Mouse (Mus musculus): ENCODE data around the gene Dab2ip.

The Dab2ip gene

GRCm38 (mm10) chr2:35595102-35595501, 37.0 kb downstream of the Dab2ip start:
- DNase-seq (ENCODE audit: extremely low read depth, low read depth), result peak; percentile 5

- no peak for DNase-seq (ENCODE audit: extremely low read depth, low read depth)
Measured at GRCm38 (mm10) chr2:35595718-35596117, 37.7 kb downstream of the Dab2ip start.

- no peak for DNase-seq (ENCODE audit: extremely low read depth, low read depth)
Measured at GRCm38 (mm10) chr2:35596796-35597195, 38.7 kb downstream of the Dab2ip start.

- no peak for DNase-seq (ENCODE audit: extremely low read depth, low read depth)
Measured at GRCm38 (mm10) chr2:35598819-35599218, 40.8 kb downstream of the Dab2ip start.

GRCm38 (mm10) chr2:35601665-35602064, 43.6 kb downstream of the Dab2ip start:
- DNase-seq (ENCODE audit: extremely low read depth, low read depth), result no peak

- no peak for DNase-seq (ENCODE audit: extremely low read depth, low read depth)
Measured at GRCm38 (mm10) chr2:35607476-35607875, 49.4 kb downstream of the Dab2ip start.

GRCm38 (mm10) chr2:35608856-35609255, 50.8 kb downstream of the Dab2ip start:
- DNase-seq (ENCODE audit: extremely low read depth, low read depth), result no peak

- no peak for DNase-seq (ENCODE audit: extremely low read depth, low read depth)
Measured at GRCm38 (mm10) chr2:35609317-35609716, 51.3 kb downstream of the Dab2ip start.

GRCm38 (mm10) chr2:35610168-35610951, 52.3 kb downstream of the Dab2ip start:
- DNase-seq (ENCODE audit: extremely low read depth, low read depth), result no peak

GRCm38 (mm10) chr2:35610976-35611375, 52.9 kb downstream of the Dab2ip start:
- no peak for DNase-seq (ENCODE audit: extremely low read depth, low read depth)

GRCm38 (mm10) chr2:35611645-35612044, 53.6 kb downstream of the Dab2ip start:
- no peak for DNase-seq (ENCODE audit: extremely low read depth, low read depth)

- no peak for DNase-seq (ENCODE audit: extremely low read depth, low read depth)
Measured at GRCm38 (mm10) chr2:35612297-35612696, 54.2 kb downstream of the Dab2ip start.

- DNase-seq (ENCODE audit: extremely low read depth, low read depth), result no peak
Measured at GRCm38 (mm10) chr2:35613946-35614353, 55.9 kb downstream of the Dab2ip start.

- DNase-seq (ENCODE audit: extremely low read depth, low read depth), result no peak
Measured at GRCm38 (mm10) chr2:35614411-35614810, 56.3 kb downstream of the Dab2ip start.

- DNase-seq (ENCODE audit: extremely low read depth, low read depth), result no peak
Measured at GRCm38 (mm10) chr2:35615366-35615765, 57.3 kb downstream of the Dab2ip start.

GRCm38 (mm10) chr2:35615977-35616376, 57.9 kb downstream of the Dab2ip start:
- no peak for DNase-seq (ENCODE audit: extremely low read depth, low read depth)

GRCm38 (mm10) chr2:35616891-35617658, 59.0 kb downstream of the Dab2ip start:
- no peak for DNase-seq (ENCODE audit: extremely low read depth, low read depth)

- no peak for DNase-seq (ENCODE audit: extremely low read depth, low read depth)
Measured at GRCm38 (mm10) chr2:35618981-35619380, 60.9 kb downstream of the Dab2ip start.

GRCm38 (mm10) chr2:35619532-35619931, 61.5 kb downstream of the Dab2ip start:
- DNase-seq (ENCODE audit: extremely low read depth, low read depth), result no peak

GRCm38 (mm10) chr2:35620364-35621224, 62.5 kb downstream of the Dab2ip start:
- DNase-seq (ENCODE audit: extremely low read depth, low read depth), result no peak

- no peak for DNase-seq (ENCODE audit: extremely low read depth, low read depth)
Measured at GRCm38 (mm10) chr2:35621225-35621519, 63.1 kb downstream of the Dab2ip start.

GRCm38 (mm10) chr2:35621796-35622195, 63.7 kb downstream of the Dab2ip start:
- DNase-seq (ENCODE audit: extremely low read depth, low read depth), result no peak

All from MEL-GATA-1-ER (cell line).